Mouse (Mus musculus): ENCODE results near the gene Foxi2.

GRCm38 (mm10) chr7:135376048-135376447 is 34.1 kb upstream of the Foxi2 start:
- TF ChIP-seq GATA1 (IDR thresholded peaks at IDR 0.05; ENCODE audit: borderline replicate concordance, low read length) (no peak), FLI1 (IDR thresholded peaks at IDR 0.05; ENCODE audit: low read length) (no peak)

Measured in megakaryocyte, embryonic 14.5 days (primary cell).